Mouse (Mus musculus): ENCODE results near the gene Wdr6. TPM values are rescaled to one million over a fixed set of nuclear protein-coding genes. Genes with fewer than 3 reads are reported as not detected.
A peak's percentile ranks its signal among the peaks of the same experiment; 100 is the strongest.
"Not testable (repeated sequence)": the region's sequence is repeated elsewhere in the genome, so short reads cannot be mapped to it uniquely, and the experiment has no call there.

Gene Wdr6
- 148 and 150 TPM in 2 replicates for polyA plus RNA-seq (2015; fragmentation: Nextera tagmentation; extraction: Ambion mirVana)

GRCm38 (mm10) chr9:108578545-108579343 is at the start of gene Wdr6:
Wdr6 (minus strand) TSS chr9:108578739.
- 4% methylated on average over 51 of the region's 51 CpGs for WGBS
- Histone ChIP-seq H3K9ac (replicated peaks; ENCODE audit: low read length) (peak within 1 kb of the TSS; percentile 96), H3K4me1 (ENCODE audit: insufficient read depth, low read length) (peaks cover 24% of the 10 kb centered on the region), H3K9me3 (ENCODE audit: low read length) (no peaks in the 10 kb centered on the region), H3K36me3 (ENCODE audit: insufficient read depth, low read length) (peaks cover 11% of the 10 kb centered on the region; the same call in 1 of the 2 replicates), H3K4me3 (ENCODE audit: low read length) (peak within 1 kb of the TSS; percentile 81), H3K27ac (ENCODE audit: low read length) (peak within 1 kb of the TSS; percentile 94), H3K27me3 (ENCODE audit: insufficient read depth, low read length) (no peaks in the 10 kb centered on the region), H3K4me2 (replicated peaks; ENCODE audit: low read depth, low read length) (peak within 1 kb of the TSS; percentile 87)
- peak; percentile 97 for ATAC-seq (ENCODE audit: low FRiP score, low TSS enrichment)

- Histone ChIP-seq H3K27me3 (ENCODE audit: insufficient read depth, low read length) (no peaks in the 10 kb centered on the region), H3K4me1 (ENCODE audit: insufficient read depth, low read length) (no peaks in the 10 kb centered on the region), H3K27ac (ENCODE audit: low read length) (no peak overlapping the region), H3K9ac (replicated peaks; ENCODE audit: low read length) (no peak overlapping the region), H3K4me2 (replicated peaks; ENCODE audit: low read depth, low read length) (no peak overlapping the region), H3K4me3 (ENCODE audit: low read length) (no peak overlapping the region), H3K9me3 (ENCODE audit: low read length) (no peaks in the 10 kb centered on the region), H3K36me3 (ENCODE audit: insufficient read depth, low read length) (peaks cover 6% of the 10 kb centered on the region; the same call in 1 of the 2 replicates)
- ATAC-seq (ENCODE audit: low FRiP score, low TSS enrichment) = no peak
- WGBS = 88% methylated on average over 4 of the region's 4 CpGs
Measured at GRCm38 (mm10) chr9:108628141-108628540, 49.6 kb upstream of the Wdr6 start.

GRCm38 (mm10) chr9:108626498-108626897 is 48.0 kb upstream of the Wdr6 start:
- WGBS = 77% methylated on average over 2 of the region's 2 CpGs
- Histone ChIP-seq H3K4me1 (ENCODE audit: insufficient read depth, low read length) (no peaks in the 10 kb centered on the region), H3K9me3 (ENCODE audit: low read length) (no peaks in the 10 kb centered on the region), H3K4me3 (ENCODE audit: low read length) (no peak overlapping the region), H3K4me2 (replicated peaks; ENCODE audit: low read depth, low read length) (no peak overlapping the region), H3K9ac (replicated peaks; ENCODE audit: low read length) (no peak overlapping the region), H3K27me3 (ENCODE audit: insufficient read depth, low read length) (no peaks in the 10 kb centered on the region), H3K27ac (ENCODE audit: low read length) (no peak overlapping the region), H3K36me3 (ENCODE audit: insufficient read depth, low read length) (peaks cover 6% of the 10 kb centered on the region; the same call in 1 of the 2 replicates)
- ATAC-seq (ENCODE audit: low FRiP score, low TSS enrichment) = no peak

GRCm38 (mm10) chr9:108617301-108617700 is 38.8 kb upstream of the Wdr6 start:
- H3K4me2 ChIP-seq (replicated peaks; ENCODE audit: low read depth, low read length) = no peak overlapping the region
- H3K9me3 ChIP-seq (ENCODE audit: low read length) = no peaks in the 10 kb centered on the region
- no peaks in the 10 kb centered on the region for H3K27me3 ChIP-seq (ENCODE audit: insufficient read depth, low read length)
- 100% methylated on average over 1 of the region's 1 CpGs for WGBS
- H3K4me1 ChIP-seq (ENCODE audit: insufficient read depth, low read length) = no peaks in the 10 kb centered on the region
- no peak for ATAC-seq (ENCODE audit: low FRiP score, low TSS enrichment)
- H3K36me3 ChIP-seq (ENCODE audit: insufficient read depth, low read length) = peaks cover 45% of the 10 kb centered on the region
- H3K4me3 ChIP-seq (ENCODE audit: low read length) = no peak overlapping the region
- no peak overlapping the region for H3K27ac ChIP-seq (ENCODE audit: low read length)
- no peak overlapping the region for H3K9ac ChIP-seq (replicated peaks; ENCODE audit: low read length)

- Histone ChIP-seq H3K36me3 (ENCODE audit: insufficient read depth, low read length) (peaks cover 81% of the 10 kb centered on the region), H3K9ac (replicated peaks; ENCODE audit: low read length) (no peak overlapping the region), H3K27me3 (ENCODE audit: insufficient read depth, low read length) (no peaks in the 10 kb centered on the region), H3K9me3 (ENCODE audit: low read length) (no peaks in the 10 kb centered on the region), H3K4me3 (ENCODE audit: low read length) (no peak overlapping the region), H3K4me2 (replicated peaks; ENCODE audit: low read depth, low read length) (no peak overlapping the region), H3K27ac (ENCODE audit: low read length) (no peak overlapping the region), H3K4me1 (ENCODE audit: insufficient read depth, low read length) (no peaks in the 10 kb centered on the region)
- ATAC-seq (ENCODE audit: low FRiP score, low TSS enrichment) = no peak
- WGBS = 85% methylated on average over 10 of the region's 10 CpGs
Measured at GRCm38 (mm10) chr9:108611488-108611887, 32.9 kb upstream of the Wdr6 start.

GRCm38 (mm10) chr9:108608889-108609288 is 30.4 kb upstream of the Wdr6 start:
- Histone ChIP-seq H3K9ac (replicated peaks; ENCODE audit: low read length) (no peak overlapping the region), H3K4me1 (ENCODE audit: insufficient read depth, low read length) (no peaks in the 10 kb centered on the region), H3K9me3 (ENCODE audit: low read length) (no peaks in the 10 kb centered on the region), H3K36me3 (ENCODE audit: insufficient read depth, low read length) (peaks cover 83% of the 10 kb centered on the region), H3K4me3 (ENCODE audit: low read length) (no peak overlapping the region), H3K27me3 (ENCODE audit: insufficient read depth, low read length) (no peaks in the 10 kb centered on the region), H3K4me2 (replicated peaks; ENCODE audit: low read depth, low read length) (no peak overlapping the region), H3K27ac (ENCODE audit: low read length) (no peak overlapping the region)
- ATAC-seq (ENCODE audit: low FRiP score, low TSS enrichment) = no peak
- WGBS = 84% methylated on average over 4 of the region's 4 CpGs

GRCm38 (mm10) chr9:108607929-108608328 is 29.4 kb upstream of the Wdr6 start:
- H3K27me3 ChIP-seq (ENCODE audit: insufficient read depth, low read length); H3K4me2 ChIP-seq (replicated peaks; ENCODE audit: low read depth, low read length); H3K4me1 ChIP-seq (ENCODE audit: insufficient read depth, low read length); H3K27ac ChIP-seq (ENCODE audit: low read length); H3K4me3 ChIP-seq (ENCODE audit: low read length); ATAC-seq (ENCODE audit: low FRiP score, low TSS enrichment); H3K9me3 ChIP-seq (ENCODE audit: low read length); H3K9ac ChIP-seq (replicated peaks; ENCODE audit: low read length): not testable (repeated sequence)
- H3K36me3 ChIP-seq (ENCODE audit: insufficient read depth, low read length) = peaks cover 85% of the 10 kb centered on the region
- 87% methylated on average over 5 of the region's 5 CpGs for WGBS

- no peak for ATAC-seq (ENCODE audit: low FRiP score, low TSS enrichment)
- 80% methylated on average over 4 of the region's 4 CpGs for WGBS
Measured at GRCm38 (mm10) chr9:108601986-108602385, 23.4 kb upstream of the Wdr6 start.

GRCm38 (mm10) chr9:108600011-108600410 is 21.5 kb upstream of the Wdr6 start:
- Histone ChIP-seq H3K4me1 (ENCODE audit: insufficient read depth, low read length) (peaks cover 12% of the 10 kb centered on the region), H3K4me2 (replicated peaks; ENCODE audit: low read depth, low read length) (no peak overlapping the region), H3K36me3 (ENCODE audit: insufficient read depth, low read length) (peaks cover 23% of the 10 kb centered on the region), H3K4me3 (ENCODE audit: low read length) (no peak overlapping the region), H3K9ac (replicated peaks; ENCODE audit: low read length) (no peak overlapping the region), H3K9me3 (ENCODE audit: low read length) (no peaks in the 10 kb centered on the region), H3K27ac (ENCODE audit: low read length) (no peak overlapping the region), H3K27me3 (ENCODE audit: insufficient read depth, low read length) (no peaks in the 10 kb centered on the region)
- no peak for ATAC-seq (ENCODE audit: low FRiP score, low TSS enrichment)
- WGBS = 25% methylated on average over 2 of the region's 2 CpGs

More at GRCm38 (mm10) chr9:108601986-108602385, 23.4 kb upstream of the Wdr6 start:
- Histone ChIP-seq H3K27me3 (ENCODE audit: insufficient read depth, low read length) (no peaks in the 10 kb centered on the region), H3K9me3 (ENCODE audit: low read length) (no peaks in the 10 kb centered on the region), H3K4me3 (ENCODE audit: low read length) (no peak overlapping the region), H3K27ac (ENCODE audit: low read length) (no peak overlapping the region), H3K4me1 (ENCODE audit: insufficient read depth, low read length) (peaks cover 5% of the 10 kb centered on the region), H3K36me3 (ENCODE audit: insufficient read depth, low read length) (peaks cover 36% of the 10 kb centered on the region), H3K9ac (replicated peaks; ENCODE audit: low read length) (no peak overlapping the region), H3K4me2 (replicated peaks; ENCODE audit: low read depth, low read length) (no peak overlapping the region)

- 72% methylated on average over 4 of the region's 4 CpGs for WGBS
Measured at GRCm38 (mm10) chr9:108599021-108599566, 20.6 kb upstream of the Wdr6 start.

More at GRCm38 (mm10) chr9:108599021-108599566, 20.6 kb upstream of the Wdr6 start:
- Histone ChIP-seq H3K36me3 (ENCODE audit: insufficient read depth, low read length) (peaks cover 16% of the 10 kb centered on the region), H3K9ac (replicated peaks; ENCODE audit: low read length) (no peak overlapping the region), H3K9me3 (ENCODE audit: low read length) (no peaks in the 10 kb centered on the region), H3K4me3 (ENCODE audit: low read length) (no peak overlapping the region), H3K27me3 (ENCODE audit: insufficient read depth, low read length) (no peaks in the 10 kb centered on the region), H3K27ac (ENCODE audit: low read length) (no peak overlapping the region), H3K4me1 (ENCODE audit: insufficient read depth, low read length) (peaks cover 12% of the 10 kb centered on the region), H3K4me2 (replicated peaks; ENCODE audit: low read depth, low read length) (no peak overlapping the region)
- no peak for ATAC-seq (ENCODE audit: low FRiP score, low TSS enrichment)
